Mouse (Mus musculus) natural killer cell, adult 2 months (primary cell): ENCODE measurements around the gene Rbm5.
A peak's percentile ranks its signal among the peaks of the same experiment; 100 is the strongest.

Source experiments
- DNase-seq, 2 experiments: peaks; one replicate each; pipeline ENCODE4 v3.0.0; 2022; ENCODE audit warnings: low spot score in 2 of 2

Rbm5 gene

DNA sequence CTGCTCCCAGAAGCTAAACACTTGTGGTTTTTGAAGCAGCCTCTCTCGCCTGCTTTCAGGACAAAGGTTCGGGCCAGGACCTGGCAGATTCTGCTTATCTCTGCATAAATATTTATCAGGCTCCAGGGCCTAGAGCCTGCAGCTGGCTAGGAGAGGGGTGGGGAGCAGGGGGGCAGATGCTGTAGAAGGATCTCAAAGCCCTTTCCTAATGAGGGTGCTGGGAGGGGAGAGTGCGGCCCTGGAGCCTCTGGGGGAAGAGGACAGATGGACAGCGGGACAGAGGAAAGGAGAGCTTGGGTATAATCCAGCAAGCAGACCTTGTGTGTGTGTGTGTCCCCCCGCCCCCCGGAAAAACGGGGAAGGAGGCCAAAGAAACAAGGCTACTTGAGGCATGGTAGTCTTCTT is 36.2 kb downstream of the Rbm5 start:
- no peak for DNase-seq

DNA sequence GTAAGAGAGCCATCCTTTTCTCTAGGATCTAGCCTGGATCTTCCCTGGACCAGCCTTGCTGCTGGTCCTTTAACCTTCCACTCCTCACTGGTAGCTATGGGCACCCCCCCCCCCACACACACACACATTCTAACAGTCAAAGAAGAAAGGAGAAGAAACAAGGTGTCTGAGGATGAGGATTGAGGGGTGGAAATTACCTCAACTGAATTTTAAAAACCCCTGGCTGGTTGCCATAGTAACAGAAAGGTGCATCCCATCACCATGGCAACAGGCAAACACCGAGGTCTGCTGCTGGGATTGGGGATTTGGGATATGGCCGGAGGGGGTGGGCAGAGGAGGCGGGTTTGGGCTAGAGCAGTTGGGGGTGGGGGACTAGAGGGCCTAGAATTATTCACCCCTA is 41.1 kb downstream of the Rbm5 start:
- DNase-seq: no peak

DNA sequence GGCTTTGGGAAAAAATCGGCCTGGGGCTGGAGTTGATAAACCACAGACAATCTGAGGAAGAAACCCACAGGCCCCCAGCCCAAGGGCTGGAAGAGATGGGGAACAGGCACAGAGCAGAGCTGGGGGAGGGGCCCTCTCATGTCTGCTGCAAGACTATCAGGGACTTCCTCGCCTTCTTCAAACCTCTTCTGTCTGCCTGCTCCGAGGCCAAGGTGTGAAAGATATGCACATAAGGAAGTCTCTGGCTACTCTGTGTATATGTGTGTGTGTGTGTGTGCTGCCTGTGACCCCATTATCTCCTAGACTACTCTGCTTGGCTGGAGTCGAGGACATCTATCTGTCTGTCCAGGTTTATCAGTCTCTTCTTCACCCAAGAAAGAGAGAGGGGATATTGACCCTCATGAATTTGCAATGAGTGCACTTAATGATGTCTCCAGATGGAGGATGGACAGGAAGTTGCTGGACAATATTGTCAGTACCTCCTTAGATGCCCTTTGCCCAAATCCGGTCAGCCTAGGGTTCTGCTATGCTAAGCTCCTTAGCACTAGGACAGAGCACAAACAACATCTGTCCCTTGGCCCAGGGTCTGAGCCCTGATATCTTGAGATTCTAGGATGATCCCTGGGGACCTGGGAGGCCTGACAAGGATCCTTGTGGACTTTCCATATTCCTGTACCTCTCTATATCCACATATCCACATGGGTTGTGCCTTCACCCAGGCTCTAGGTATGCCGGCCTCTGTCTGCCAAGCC is 41.7 kb downstream of the Rbm5 start:
- DNase-seq: no peak

GRCm38 (mm10) chr9:107727041-107727440 is 43.8 kb downstream of the Rbm5 start:
- no peak for DNase-seq

- DNase-seq: no peak
Measured at GRCm38 (mm10) chr9:107724796-107725195, 46.0 kb downstream of the Rbm5 start.

DNA sequence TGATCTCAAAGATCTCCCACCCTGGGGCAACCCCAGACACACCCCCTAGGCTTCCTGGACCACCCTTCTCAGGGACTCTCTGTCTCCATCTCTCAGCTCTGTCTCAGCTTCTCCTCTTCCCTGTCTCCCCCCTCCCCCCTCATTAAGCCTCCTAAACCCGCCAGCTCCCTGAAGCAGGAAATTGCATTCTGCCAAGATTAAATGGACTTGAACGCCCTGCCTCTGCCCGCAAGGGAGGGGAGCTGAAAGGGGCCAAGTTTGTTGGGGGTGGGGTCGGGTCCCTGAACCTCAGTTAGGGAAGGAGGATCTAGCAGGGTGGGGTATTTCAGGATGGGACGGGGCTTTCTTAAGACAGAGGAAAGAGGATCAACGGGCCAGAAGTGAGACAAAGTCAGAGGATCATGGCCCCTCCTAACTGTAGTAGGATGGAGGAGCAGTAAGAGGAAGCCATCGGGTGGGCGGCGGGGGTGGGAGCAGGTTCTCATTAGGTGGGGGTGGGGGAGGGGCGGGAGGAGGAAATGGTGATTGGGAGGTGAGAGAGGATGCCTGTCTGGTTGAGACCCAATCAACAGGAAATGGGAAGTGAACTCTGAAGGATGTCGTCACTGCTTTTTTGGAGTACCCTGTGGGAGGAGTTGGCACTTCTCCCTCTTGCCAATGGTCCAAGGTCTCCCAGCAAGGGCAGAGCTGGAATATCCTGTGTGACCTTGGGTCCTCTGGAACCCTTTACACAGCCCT is 46.8 kb downstream of the Rbm5 start:
- no peak for DNase-seq

DNA sequence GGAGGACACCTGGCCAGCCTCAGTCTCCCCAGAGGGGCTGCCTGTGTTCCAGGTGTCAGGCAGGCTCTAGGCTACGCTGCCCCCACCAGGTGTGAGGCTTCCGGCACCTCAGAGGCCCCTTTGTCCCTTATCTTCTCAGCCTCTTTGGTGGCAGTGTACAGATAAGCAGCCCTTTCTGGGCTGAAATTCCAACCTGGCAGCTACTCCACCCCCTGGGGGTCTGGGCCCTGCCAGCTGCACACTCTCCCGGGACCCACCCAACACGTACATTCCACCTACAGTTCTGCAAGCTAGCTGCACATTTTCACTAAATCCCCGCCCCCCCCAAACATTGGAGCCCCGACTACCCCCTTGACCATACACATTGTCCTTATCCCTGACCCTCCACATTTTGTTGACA is 47.5 kb downstream of the Rbm5 start:
- no peak for DNase-seq

DNA sequence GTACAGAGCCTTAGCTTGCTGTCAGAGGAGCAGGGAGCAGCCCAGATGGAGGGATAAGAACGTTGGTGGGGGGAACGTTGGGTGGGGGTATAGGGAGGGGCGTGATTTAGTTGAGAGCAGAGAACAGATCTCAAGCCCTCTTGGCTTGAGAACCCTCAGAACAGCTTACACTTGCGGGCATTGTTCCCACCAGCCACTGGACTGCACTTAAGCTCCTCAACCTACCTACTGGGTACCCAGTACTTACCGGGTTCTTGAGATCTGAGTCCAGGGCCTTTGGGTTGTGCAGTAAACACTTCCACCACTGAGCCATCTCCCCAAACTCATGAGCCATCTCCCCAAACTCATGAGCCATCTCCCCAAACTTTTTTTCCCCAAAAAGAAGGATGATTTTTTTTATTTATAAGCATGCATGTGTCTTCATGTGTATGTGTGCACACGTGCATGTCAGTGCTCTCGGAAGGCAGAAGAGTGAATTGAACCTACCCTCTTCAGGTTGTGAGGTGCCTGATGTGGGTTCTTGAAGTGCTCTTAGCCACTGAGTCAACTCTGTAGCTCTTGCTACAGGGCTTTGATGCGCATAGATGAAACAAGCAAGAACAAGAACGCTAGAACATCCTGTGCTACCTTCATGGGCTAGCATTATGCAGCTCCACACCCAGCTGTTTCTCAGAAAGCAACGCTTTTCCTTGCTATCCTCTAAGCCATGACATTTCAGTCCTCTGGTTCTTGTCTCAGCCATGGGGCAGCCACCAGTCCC is 51.8 kb downstream of the Rbm5 start:
- DNase-seq: no peak

DNA sequence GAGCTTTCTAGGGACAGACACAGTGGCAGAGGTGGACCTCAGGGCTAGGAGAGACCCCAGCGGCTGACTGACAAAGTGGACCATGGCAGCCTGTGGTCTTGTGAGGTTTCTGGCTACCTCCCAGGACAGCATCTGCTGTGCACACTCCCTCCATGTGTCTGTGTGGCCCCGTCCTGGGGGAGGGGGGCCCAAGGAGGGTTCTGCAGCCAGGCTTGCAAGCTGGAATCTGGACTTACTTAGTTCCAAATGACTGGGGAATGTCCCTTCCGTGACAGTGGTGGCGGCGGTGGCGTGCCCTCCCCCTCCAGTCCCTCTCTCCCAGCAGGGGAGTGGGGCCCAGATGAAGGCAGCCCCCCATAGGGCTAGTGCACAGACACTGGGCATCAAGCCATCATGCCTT is 53.8 kb downstream of the Rbm5 start:
- no peak for DNase-seq

- no peak for DNase-seq
Measured at GRCm38 (mm10) chr9:107715632-107716031, 55.2 kb downstream of the Rbm5 start.

DNA sequence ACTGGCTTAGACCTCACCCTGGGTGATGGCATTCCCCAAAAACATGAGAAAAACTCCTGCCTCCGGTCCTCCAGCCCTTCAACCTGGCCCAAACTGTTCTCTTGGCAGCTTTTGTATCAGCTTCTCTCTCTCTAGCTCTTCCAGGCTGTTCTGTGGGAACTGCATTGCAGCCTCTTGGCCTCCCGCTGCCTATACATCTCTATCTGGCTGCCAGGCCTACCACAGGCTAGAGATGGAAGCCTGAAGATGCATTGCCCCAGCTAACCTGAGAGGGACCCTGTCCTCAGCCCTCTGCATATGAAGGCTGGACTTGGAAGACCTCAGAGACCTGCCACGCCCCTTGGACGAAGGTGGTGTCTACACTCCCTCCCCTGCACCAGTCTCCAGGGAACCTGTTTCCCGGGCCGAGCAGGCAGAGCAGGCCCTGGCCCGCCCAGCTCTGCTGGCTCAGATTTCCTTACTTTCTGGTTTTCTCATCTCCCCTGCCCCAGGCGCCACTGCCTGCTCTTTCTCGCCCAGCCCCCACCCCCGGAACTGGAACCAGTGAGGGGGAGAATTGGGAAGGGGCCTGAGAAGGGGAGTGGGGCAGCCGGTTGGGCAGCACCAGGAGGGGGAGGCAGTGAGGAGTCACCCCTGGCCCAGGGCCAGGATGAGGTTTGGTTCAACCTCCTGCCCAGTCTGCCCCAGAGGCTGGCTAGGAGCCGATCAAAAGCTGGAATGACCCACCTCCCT is 56.4 kb downstream of the Rbm5 start:
- no peak for DNase-seq

GRCm38 (mm10) chr9:107709697-107710483 is 60.9 kb downstream of the Rbm5 start, which contains the start of gene Sema3f:
Gene Sema3f (minus strand): TSS chr9:107710475.
- peak in 1 of 2 experiments; percentile 61 for DNase-seq

- DNase-seq: no peak
Measured at GRCm38 (mm10) chr9:107709096-107709696, 61.6 kb downstream of the Rbm5 start.

DNA sequence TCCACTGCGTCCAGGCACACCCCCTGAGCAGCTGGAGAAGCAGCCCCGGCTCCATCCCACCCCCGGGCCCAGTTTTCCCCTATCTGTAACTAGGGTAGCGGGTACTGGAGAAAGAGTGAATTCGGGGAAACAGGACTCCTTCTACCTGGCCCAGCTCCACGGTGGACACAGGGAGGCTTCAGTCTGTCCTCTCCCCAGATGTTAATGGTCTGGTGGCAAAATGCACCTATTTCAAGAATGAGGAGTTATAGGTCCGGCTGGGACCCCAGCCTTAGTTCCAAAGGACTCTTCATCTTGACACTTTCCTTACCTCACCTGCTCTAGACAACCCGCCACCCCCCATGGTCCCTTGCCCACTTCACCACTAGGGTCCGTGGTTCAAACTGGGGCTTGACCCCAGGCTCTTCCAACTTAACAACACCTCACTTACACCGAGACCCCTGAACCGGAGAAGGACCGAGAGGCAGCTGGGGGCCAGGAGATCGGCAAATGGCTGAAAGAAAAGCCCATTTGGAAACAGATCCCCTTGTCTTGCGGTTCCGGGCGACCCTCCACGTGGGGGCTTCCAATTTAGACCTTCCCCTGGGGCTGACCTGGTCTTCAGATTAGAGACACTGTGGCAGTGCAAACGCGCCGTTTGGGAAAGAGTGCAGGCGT is 62.2 kb downstream of the Rbm5 start:
- no peak for DNase-seq

DNA sequence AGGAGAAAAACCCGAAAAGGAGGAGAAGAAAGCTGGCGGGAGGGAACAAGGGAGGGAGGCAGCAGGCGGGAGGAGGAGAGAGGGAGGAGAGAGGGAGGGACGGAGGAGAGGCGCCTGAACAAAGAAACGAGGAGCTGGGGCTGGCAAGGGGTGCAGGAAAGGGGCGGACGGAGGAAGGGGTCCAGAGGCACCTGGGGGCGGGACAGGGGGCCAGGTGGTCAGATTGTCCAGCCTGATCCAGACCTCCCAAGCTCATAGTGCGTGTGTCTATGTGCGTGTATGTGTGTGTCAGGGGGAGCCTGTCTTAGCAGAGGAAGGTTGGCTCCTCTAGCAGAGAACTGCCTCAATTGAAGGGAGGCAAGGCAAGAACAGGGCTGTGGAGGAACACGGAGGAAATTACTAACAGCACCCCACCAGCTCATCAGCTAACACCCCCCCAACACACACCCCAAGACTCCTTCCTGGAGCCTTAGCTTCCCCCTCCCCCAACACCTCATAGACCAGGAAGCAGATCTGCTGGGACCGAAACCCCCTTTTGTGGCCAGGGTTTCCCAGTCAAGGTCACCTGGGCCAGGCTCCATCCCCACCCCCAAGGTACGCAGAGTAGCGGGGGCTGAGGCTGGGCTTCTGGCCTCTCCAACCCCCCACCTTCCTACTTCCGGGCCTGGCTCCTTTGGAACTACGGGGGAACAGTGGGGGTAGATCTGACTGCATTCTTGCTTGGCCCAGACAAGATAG is 62.9 kb downstream of the Rbm5 start:
- no peak for DNase-seq

GRCm38 (mm10) chr9:107706781-107707211 is 64.0 kb downstream of the Rbm5 start:
- no peak for DNase-seq

GRCm38 (mm10) chr9:107703337-107704122 is 67.3 kb downstream of the Rbm5 start:
- DNase-seq: no peak

DNA sequence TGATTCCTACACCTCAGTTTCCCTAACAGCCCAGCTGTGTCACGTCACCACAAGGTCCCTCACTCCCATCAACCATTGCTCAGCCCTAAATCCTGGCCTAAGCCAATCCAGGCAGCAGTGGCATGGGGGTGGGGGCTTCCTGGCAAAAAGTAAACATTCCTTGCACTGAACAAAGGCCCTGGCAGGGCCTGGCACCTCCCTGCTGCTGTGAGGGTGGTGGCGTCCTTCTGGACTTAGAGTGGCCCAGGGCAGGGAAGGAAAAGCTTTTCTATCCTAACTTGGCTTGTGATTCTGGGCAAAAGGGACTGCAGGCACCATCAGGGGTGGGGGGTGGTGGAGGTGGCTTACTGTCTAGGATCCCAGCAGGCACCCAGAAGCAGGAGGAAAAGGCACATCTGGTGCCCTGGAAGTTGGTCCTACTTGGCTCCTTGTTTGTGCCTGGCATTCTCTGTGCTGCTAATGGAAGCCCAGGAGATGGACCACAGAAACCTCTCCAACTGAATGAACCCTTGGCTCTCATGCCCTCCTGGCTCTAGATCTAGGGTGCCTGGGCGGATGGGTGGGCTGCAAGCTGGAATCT is 68.1 kb downstream of the Rbm5 start:
- DNase-seq: no peak
